Mouse (Mus musculus) common myeloid progenitor, adult 5-6 weeks (primary cell): ENCODE measurements at regions not wholly inside any gene's neighbourhood (a gene's known extent, or its start where the extent isn't known, plus 50 kb on each side); places are given as distances from the start of the nearest gene placed in this dataset.

Source experiments
- ATAC-seq: replicated peaks from 2 replicates; pipeline ENCODE4 v1.8.0; 2016; ENCODE audit warnings: low read depth, mild to moderate bottlenecking, moderate TSS enrichment, inconsistent platforms; ENCODE audit not compliant: poor library complexity, severe bottlenecking

DNA sequence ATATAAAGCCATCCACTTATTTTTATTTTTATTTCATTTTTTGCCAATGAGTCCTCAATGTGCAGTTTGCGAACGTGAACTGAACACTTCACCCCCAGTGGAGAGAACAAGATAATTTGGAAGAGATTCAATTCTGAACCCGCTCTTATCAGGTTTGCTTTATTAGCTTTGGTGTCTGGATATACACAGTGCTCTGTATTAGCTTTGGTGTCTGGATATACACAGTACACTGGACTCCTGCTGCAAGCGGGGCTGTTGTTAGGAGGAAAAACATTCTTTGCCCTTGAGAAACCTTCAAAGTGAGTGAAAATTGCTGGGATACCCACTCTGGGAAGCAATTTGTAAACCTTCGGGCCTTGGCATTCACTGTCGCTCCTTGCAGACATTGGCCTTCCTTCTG lies 333.7 kb downstream of the Wdr20rt start:
- ATAC-seq, result no peak

DNA sequence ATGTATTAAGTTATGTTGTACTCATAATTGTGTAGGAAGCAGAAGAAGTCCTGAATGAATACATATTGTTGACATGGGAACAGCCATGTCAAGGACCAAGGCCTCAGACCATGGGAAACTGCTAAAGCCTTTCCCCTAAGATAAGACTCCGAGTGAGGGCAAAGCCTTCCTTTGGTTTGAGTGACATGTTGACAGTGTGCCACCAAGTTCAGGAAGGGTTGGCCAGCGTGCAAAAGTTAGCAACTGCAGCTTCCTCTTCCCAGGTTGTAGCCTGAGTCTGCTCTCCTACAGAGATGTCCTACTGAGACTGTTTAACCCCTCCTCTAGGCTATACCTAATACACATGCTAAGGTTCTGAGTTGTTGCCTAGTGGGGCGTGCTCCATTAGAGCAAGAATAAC lies 334.5 kb downstream of the Wdr20rt start:
- ATAC-seq, result peak; percentile 71

DNA sequence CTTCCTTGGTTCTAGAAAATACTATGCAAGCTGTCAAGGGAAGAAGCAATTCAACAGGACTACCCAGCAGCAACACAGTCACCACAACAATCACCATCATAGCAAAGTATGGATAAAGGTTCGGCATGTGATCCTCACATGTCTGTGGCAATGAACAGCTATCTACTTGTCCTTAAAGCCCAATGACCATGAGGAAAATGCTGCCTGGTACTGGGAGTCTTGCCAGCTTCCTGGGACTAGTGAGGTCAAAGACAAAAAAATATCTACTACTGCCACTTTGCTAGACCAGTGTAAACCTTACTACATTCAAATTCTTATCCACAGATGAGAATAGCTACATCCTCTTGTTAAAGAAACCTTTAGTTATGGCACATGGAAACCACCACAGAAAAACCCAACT lies 346.3 kb downstream of the Wdr20rt start:
- ATAC-seq, result no peak

DNA sequence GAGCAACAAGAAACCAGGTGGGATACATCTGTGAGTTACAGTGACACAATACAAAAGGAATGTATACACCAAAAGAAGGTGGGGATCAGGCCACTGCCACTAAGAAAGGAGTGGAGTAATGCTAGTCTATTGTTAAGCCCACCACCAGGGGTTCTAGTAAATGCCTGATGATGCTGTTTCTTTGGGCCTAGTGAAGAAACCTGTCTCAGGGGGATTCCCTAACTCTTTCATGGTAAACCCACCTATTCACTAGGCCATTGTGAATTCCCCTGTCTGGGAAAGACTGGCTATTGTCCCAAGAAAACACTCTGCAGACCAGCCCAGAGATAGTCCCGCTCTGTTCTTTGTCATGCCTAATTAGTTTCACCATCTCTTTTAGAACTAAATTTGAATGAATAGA lies 368.2 kb downstream of the Wdr20rt start:
- no peak for ATAC-seq

DNA sequence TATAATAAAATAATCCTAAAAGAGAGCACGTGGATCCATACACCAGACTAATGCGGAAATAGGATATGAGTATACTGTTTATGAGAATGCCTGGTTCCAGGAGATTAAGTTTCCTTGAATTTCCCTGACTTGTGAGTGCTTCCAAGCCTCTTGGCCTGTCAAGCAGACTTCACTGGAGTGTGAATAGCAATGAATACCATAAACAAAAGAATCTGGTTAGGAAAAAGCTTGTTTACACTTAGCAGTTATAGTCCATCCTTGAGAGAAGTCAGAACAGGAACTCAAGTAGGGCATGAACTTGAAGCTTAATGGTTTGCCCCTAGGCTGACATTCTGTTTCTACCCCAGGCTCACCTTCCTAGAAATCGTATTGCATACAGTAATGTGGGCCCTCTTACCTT lies 368.8 kb downstream of the Wdr20rt start:
- ATAC-seq, result no peak

DNA sequence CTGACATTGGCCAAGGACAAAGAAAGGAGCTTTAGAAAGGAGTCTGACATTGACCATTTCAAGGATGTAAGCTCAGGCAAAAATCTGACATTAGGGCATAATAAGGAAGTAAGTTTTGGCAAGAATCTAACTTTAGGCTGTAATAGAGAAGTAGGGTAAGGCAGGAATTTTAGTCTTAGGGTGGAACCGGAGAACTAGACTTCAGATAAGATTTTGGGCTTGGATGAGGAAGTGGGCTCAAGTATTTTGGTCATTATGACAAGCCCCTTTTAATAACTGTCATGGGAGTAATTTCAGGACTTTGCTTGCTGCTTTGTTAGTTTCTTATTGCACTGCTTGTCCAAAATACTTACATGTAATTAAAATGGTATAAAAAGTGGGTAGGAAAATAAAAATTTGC lies 418.9 kb downstream of the Wdr20rt start:
- no peak for ATAC-seq

DNA sequence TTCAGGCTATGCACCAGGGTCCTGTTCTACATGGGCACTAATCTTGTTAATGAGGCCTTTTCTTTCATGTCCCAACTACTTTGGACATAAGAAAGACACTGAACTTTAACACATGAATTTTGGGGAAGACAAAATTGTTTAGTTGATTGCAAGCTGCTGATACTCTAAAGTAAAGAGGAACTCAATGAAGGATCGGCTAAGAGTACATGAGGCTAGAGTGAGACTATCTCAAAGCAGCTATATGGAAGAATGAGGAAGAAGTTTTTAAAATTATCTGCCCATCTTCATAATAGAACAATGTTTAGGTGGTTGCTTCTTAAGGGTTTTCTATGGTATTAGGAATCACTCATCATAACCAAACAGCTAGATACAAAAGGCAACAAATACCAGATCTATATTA lies 431.5 kb downstream of the Wdr20rt start:
- ATAC-seq, result no peak

DNA sequence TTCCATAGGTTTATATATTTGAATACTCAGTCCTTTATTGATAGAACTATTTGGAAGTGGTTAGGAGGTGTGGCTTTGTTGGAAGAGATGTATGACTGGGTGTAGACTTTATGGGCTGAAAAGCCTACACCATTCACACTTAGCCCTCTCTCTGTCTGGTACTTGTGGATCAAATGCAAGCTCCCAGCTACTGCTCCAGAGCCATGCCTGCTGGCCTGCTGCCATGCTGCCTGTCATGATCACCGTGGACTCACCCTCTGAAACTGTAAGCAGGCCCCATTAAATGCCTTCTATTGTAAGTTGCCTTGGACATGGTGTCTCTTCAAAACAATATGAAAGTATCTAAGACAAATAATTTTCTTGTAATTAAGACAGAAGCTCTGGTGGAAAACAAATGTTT lies 446.4 kb downstream of the Wdr20rt start:
- ATAC-seq, result no peak

DNA sequence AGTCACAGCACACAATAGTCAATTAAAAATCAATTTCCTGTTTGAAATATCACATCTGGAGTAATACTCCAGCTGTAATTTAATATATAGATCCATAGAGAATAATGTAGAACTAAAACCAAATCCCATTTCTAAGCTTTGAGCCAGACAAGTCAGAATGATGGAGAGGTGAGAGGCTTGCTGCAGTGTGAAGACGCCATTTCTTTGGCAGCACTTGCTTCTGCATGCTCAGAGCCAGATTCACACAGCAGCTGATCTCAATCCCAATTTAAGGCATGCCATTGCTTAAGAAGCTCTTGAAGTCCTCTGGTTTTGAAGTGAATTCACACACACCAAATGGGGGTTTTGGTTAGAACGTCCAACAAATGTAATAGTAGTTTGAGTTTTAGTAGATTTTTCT lies 447.9 kb downstream of the Wdr20rt start:
- ATAC-seq, result no peak

DNA sequence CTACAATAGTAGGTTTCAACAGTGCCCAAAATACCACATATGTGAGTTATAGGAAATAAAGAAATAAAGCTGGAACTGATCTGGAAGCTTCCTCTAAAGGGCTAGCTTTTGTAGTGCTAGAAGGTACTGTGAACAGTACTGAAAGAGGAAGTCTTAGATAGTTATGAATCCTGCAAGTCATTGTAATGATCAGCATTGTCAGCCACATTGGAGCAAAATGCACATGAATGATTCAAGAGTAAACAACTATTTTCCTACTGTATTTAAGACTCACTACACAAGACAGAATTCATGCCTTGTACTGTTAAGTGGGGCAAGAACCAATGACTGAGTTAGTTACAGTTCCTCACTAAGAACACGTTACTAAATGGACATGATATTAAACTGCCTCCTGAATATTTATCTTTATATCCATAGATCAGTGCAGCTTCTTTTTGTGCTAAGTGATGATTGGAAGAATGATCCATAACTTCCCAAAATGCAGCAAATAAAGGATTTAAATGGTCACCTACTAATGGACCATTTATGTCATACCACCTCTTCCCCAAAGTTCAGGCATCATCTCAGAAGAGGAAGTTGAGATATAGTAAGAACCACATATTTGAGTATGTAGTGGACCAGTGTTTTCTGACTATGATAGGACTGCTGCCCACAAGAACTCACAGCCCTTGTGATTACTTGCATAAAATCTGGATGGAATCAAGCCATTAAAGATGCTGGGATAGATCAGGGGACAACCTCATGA lies 449.8 kb downstream of the Wdr20rt start:
- ATAC-seq, result no peak

DNA sequence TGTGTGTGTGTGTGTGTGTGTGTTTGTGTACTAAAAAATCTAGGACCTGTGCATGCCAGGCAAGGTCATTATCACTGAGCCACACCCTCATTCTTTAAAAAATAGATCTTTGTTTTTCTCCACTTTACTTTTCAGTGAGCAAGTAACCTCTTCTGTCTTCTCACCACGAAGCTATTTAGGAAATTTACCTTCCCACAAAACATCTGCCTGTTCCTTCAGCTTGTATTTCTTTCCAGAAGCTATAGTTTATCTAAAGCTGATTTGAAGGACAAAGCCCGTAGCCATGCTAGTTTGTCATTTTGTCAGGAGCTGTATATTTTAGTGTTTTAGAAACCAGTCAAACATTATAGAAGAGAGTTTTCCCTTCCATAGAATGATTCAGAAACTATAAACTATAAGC lies 455.0 kb downstream of the Wdr20rt start:
- ATAC-seq, result no peak

DNA sequence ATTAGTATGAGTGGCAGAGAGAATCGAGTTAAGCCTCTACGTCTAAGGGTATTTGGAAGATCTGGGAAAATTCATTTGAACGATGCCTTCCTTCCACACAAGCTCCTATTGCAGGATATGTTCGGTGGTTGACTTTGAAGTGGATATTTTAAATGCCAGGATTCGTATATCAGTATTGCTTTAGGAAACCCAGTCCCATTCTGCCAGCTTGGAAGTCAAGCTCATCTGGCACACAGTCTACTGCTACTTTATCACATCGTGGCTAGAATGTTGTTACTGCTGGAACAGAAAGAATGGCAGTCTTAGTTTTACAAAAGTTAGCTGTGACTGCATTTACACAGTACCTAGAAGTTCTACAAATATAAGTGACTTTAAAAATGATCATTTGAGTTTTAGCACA lies 456.5 kb downstream of the Wdr20rt start:
- no peak for ATAC-seq

DNA sequence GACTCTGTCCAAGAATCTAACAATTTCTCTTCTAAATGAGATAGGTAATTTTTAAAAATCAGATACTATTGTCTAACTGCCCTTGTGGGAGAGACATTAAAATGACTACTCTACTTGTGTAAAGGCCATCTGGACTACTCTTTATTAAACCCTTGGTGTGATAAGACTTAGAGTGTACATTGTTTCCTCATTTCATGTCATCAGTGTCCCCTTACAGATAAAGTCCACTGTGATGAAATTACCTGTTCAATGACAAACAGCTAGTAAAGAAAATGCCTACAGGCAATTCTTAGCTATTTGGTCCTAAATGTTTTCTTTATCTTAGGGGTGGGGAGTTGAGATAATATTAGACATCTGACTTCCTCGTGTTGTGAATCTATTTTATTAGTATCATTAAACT lies 479.7 kb downstream of the Wdr20rt start:
- ATAC-seq, result no peak

DNA sequence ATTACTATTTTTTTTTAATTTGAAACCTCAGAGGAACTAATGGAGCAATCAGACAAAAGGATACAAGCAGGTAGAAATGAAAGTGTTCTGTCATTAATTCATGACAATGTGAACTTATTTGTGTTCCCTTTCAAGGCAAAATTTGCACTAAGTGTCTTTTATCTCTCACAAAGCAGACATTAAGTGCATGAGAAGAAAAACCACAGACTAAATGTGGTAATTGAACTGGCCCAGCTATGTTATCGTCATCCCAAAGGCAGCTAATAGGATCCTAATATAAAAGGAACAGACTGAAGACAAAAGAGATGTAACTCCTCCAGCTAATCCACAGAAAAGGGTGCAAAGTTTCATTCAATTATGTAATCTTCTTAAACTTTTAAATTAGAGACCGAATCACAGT lies 487.0 kb downstream of the Wdr20rt start:
- no peak for ATAC-seq
